Mouse (Mus musculus) kidney, postnatal 25 days (tissue): ENCODE data around the gene Gm10322.

Experiments
- DNase-seq, 2 experiments: peaks; one replicate each; pipeline ENCODE4 v3.0.0; 2021; ENCODE audit warnings: mixed read lengths in 2 of 2

Gm10322 gene

GRCm38 (mm10) chr10:59665503-59666291 lies 49.8 kb downstream of the Gm10322 start:
- no peak for DNase-seq
